Mouse (Mus musculus): Measurements from ENCODE around the gene Ppp1r14a. TPM values are rescaled to one million over a fixed set of nuclear protein-coding genes. Genes with fewer than 3 reads are reported as not detected.

The Ppp1r14a gene
- polyA plus RNA-seq, 1 experiment from 2014 or later, result 2.8 TPM

DNA sequence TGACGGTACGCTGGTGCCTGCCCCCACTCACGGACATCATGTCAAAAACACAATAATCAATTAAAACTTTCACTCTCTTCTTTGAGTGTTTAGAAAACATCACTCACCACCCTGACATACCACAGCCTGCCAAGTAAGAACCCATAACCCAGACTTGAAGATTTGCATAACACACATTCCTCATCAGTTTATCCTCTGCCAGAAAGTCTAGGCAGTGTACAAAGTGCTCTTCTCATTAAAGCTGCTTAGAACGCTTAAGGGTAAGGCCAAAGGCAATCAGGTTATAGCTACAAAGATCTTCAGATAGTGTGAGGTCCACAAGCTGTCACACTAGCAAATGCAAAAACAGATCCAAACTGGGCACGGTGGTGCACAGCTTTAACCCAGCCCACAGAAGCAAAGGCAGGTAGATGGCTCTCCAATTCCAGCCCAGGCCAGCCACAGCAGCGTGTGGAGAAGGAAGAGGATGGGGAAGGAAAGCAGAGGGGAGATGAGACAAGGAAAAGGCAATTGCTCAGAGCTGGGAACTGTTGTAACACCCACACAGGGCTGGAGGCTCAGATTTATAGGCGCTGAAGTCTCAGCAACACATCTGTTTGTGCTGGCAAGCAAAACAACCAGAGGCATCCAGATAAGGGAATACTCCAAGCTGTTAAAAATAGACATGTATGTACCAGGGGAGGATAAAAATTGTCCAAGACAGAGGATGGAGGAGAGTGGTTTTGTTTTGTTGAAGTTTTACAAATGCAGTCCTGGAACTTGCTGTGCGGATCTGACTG, 17.2 kb upstream of the Ppp1r14a start:
- H3K27me3 ChIP-seq (replicated peaks; ENCODE audit: control insufficient read depth, insufficient read depth, low read length), result no peaks in the 10 kb centered on the region
- WGBS, result 80% methylated on average over 8 of the region's 8 CpGs
- H3K27ac ChIP-seq (ENCODE audit: low read depth, low read length), result no peak overlapping the region
- no peak for ATAC-seq
- H3K4me2 ChIP-seq (ENCODE audit: low read length), result no peak overlapping the region
- H3K9ac ChIP-seq (ENCODE audit: low read depth, low read length), result no peak overlapping the region
- H3K4me3 ChIP-seq (ENCODE audit: low read length), result no peak overlapping the region
- H3K36me3 ChIP-seq (ENCODE audit: control insufficient read depth, insufficient read depth, low read length), result no peaks in the 10 kb centered on the region
- H3K9me3 ChIP-seq (ENCODE audit: control insufficient read depth, low read length), result no peaks in the 10 kb centered on the region
- no peaks in the 10 kb centered on the region for H3K4me1 ChIP-seq (ENCODE audit: control insufficient read depth, insufficient read depth, low read depth, low read length)

DNA sequence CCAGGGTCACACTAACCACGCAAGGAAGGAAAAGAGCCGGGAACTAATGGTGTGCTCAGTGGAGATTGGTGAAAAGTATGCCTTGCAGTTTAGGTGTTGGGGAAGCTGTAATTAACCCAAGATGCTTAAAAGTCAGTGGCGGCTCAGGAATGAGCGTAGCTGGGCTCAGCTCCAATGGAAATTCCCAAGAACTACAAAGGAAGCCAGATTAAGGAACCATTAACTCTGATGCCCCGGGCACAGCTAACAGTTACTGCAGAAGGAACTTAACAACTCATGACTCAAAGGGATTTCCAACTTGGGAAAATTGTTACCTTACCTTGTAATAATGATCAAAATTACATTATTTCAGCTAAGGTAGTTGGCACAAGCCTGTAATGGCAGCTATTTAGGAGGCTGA, 12.4 kb upstream of the Ppp1r14a start:
- WGBS, result 77% methylated on average over 5 of the region's 5 CpGs
- Histone ChIP-seq H3K27me3 (replicated peaks; ENCODE audit: control insufficient read depth, insufficient read depth, low read length) (no peaks in the 10 kb centered on the region), H3K36me3 (ENCODE audit: control insufficient read depth, insufficient read depth, low read length) (no peaks in the 10 kb centered on the region), H3K9me3 (ENCODE audit: control insufficient read depth, low read length) (no peaks in the 10 kb centered on the region), H3K4me3 (ENCODE audit: low read length) (no peak overlapping the region), H3K4me1 (ENCODE audit: control insufficient read depth, insufficient read depth, low read depth, low read length) (peaks cover 1% of the 10 kb centered on the region), H3K9ac (ENCODE audit: low read depth, low read length) (no peak overlapping the region), H3K4me2 (ENCODE audit: low read length) (no peak overlapping the region), H3K27ac (ENCODE audit: low read depth, low read length) (no peak overlapping the region)
- ATAC-seq, result no peak

DNA sequence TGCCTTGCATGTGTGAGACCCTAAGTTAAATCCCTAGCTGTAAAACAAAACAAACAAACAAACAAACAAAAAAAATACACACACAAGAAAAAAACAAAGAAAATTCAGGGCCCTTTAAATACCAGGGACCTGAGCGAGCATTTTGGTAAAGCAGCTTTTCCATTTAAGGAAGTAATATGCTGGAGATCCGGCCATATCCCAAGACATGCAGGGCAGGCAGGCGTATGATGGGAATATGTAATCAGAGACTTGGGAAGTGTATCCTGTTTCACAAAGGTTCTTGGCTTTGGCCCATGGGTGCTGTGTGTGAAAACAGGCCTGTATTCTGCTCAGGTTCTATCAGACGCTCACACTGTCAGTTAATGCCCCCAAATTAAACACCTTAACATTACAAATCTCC, 11.6 kb upstream of the Ppp1r14a start:
- Histone ChIP-seq H3K36me3 (ENCODE audit: control insufficient read depth, insufficient read depth, low read length) (no peaks in the 10 kb centered on the region), H3K27ac (ENCODE audit: low read depth, low read length) (no peak overlapping the region), H3K9me3 (ENCODE audit: control insufficient read depth, low read length) (no peaks in the 10 kb centered on the region), H3K9ac (ENCODE audit: low read depth, low read length) (no peak overlapping the region), H3K4me1 (ENCODE audit: control insufficient read depth, insufficient read depth, low read depth, low read length) (peaks cover 7% of the 10 kb centered on the region), H3K4me3 (ENCODE audit: low read length) (no peak overlapping the region), H3K27me3 (replicated peaks; ENCODE audit: control insufficient read depth, insufficient read depth, low read length) (peaks cover under 1% of the 10 kb centered on the region; the same call in 1 of the 2 replicates), H3K4me2 (ENCODE audit: low read length) (no peak overlapping the region)
- WGBS, result 85% methylated on average over 4 of the region's 4 CpGs
- no peak for ATAC-seq

DNA sequence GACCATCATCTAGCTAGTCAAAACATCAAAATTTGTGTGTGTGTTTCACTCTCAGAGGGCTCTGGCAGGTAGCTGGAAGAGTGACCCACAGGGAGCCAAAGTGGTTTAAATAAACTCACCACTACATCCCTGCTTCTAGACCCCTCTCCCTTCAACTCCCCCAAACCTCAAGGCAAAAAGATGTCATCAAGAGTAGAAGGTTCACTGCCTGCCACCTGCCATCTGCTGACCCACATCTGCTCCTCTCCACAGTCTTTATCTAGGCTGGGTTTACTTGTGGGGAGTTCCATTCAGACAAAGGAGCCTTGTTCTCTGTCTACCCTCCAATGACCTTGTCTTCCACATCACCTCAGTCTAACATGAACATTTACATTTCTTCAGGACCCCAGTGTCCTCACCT, 9.8 kb upstream of the Ppp1r14a start:
- H3K9ac ChIP-seq (ENCODE audit: low read depth, low read length), result no peak overlapping the region
- no peak overlapping the region for H3K4me2 ChIP-seq (ENCODE audit: low read length)
- H3K9me3 ChIP-seq (ENCODE audit: control insufficient read depth, low read length), result no peaks in the 10 kb centered on the region
- ATAC-seq, result no peak
- peaks cover 7% of the 10 kb centered on the region for H3K4me1 ChIP-seq (ENCODE audit: control insufficient read depth, insufficient read depth, low read depth, low read length)
- peaks cover 4% of the 10 kb centered on the region; the same call in 1 of the 2 replicates for H3K27me3 ChIP-seq (replicated peaks; ENCODE audit: control insufficient read depth, insufficient read depth, low read length)
- no peaks in the 10 kb centered on the region for H3K36me3 ChIP-seq (ENCODE audit: control insufficient read depth, insufficient read depth, low read length)
- H3K4me3 ChIP-seq (ENCODE audit: low read length), result no peak overlapping the region
- no peak overlapping the region for H3K27ac ChIP-seq (ENCODE audit: low read depth, low read length)

DNA sequence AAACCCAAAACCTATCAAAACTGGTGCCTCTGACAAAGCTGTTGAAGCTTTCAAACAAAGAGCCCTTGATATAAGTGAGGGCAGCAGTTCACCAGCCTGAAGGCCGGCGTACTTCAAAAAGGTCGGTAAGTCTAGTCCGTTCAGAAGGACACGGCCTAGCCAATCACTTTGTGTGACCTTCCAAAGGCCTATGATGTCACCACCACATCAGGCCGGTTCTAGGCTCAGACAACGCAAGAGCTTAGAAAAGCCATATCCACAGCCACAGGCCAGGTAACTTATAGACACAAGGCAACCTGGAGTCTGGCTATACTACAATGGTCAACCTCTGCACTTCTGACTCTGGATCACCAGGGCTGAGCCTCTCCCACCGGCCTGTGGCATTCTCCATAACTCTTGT, 9.2 kb upstream of the Ppp1r14a start:
- H3K27ac ChIP-seq (ENCODE audit: low read depth, low read length), result no peak overlapping the region
- ATAC-seq, result no peak
- H3K4me1 ChIP-seq (ENCODE audit: control insufficient read depth, insufficient read depth, low read depth, low read length), result peaks cover 7% of the 10 kb centered on the region
- no peaks in the 10 kb centered on the region for H3K9me3 ChIP-seq (ENCODE audit: control insufficient read depth, low read length)
- WGBS, result 90% methylated on average over 8 of the region's 8 CpGs
- H3K9ac ChIP-seq (ENCODE audit: low read depth, low read length), result no peak overlapping the region
- no peak overlapping the region for H3K4me3 ChIP-seq (ENCODE audit: low read length)
- H3K27me3 ChIP-seq (replicated peaks; ENCODE audit: control insufficient read depth, insufficient read depth, low read length), result peaks cover 4% of the 10 kb centered on the region; the same call in 1 of the 2 replicates
- no peak overlapping the region for H3K4me2 ChIP-seq (ENCODE audit: low read length)
- H3K36me3 ChIP-seq (ENCODE audit: control insufficient read depth, insufficient read depth, low read length), result no peaks in the 10 kb centered on the region

DNA sequence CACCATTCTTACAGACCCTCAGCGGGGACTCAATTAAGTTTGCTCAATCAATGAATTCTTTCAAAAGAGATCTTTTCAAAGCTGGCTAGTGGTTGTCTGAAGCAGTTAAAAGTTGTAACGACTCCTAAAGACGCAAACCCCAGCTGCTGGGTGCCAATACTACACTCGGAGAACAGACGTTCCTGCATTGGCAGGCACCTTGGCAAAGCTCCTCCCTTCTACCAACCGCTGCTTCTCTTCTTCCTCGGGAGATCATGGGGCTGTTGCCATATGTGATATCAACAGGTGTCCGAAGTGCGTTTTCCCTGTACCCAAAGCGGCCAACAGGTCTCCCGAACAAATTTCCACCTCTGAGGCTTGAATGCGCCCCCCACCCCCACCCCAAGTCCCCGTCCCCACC, 8.3 kb upstream of the Ppp1r14a start:
- WGBS, result 13% methylated on average over 13 of the region's 13 CpGs
- H3K27me3 ChIP-seq (replicated peaks; ENCODE audit: control insufficient read depth, insufficient read depth, low read length), result peaks cover 4% of the 10 kb centered on the region; the same call in 1 of the 2 replicates
- no peak overlapping the region for H3K27ac ChIP-seq (ENCODE audit: low read depth, low read length)
- H3K36me3 ChIP-seq (ENCODE audit: control insufficient read depth, insufficient read depth, low read length), result no peaks in the 10 kb centered on the region
- peak overlapping the region; percentile 78 for H3K9ac ChIP-seq (ENCODE audit: low read depth, low read length)
- peak overlapping the region; percentile 69 for H3K4me3 ChIP-seq (ENCODE audit: low read length)
- peak overlapping the region; percentile 96 for H3K4me2 ChIP-seq (ENCODE audit: low read length)
- H3K4me1 ChIP-seq (ENCODE audit: control insufficient read depth, insufficient read depth, low read depth, low read length), result peaks cover 7% of the 10 kb centered on the region
- no peaks in the 10 kb centered on the region for H3K9me3 ChIP-seq (ENCODE audit: control insufficient read depth, low read length)
- ATAC-seq, result no peak; the same call in 1 of the 2 replicates

DNA sequence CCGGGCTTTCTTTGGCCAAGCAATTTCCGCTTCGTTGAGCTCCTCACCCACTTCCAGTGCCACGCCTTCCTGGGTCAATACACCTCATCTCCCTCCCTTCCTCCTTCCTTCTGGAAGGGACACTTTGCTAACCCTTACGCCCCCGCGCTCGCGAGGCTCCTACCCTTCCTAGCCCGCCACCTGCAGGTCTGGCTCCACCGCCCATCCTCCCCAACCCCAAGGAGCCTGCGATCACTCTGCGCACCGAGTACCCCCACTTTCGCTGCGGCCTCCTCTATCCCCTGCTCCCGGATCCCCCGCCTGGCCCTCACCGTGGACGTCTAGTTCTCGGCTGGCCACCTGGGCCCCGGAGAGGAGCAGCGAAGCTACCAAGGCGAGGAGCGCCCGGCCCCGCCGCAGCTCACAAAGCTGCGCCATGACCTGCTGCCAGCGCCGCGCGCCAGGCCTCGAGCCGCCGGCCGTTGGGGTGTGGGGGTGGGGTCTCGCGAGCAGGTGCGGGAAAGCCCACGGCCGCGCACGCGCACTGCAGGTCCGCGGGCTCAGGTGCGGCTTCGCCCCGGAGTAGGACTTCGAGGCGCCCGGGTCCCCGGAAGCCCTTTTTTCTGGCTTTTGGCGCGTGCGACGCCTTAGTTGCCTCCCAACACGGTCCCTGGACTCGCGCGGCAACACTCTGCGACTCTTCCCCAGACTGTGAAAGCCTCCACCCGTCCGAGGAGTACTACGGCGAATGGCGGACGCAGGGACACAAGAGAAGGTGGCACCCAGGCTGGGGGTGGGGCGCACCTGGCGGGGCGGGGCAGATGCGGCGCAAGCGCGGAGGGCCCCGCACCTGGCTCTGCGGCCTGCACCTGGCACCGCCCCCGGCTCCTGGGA, 7.7 kb upstream of the Ppp1r14a start, which contains the start of gene Spint2:
Spint2 (minus strand) TSS at position 712 of the 873 bp plus-strand sequence.
- H3K9ac ChIP-seq (ENCODE audit: low read depth, low read length), result peak within 1 kb of the TSS; percentile 78
- no peaks in the 10 kb centered on the region for H3K36me3 ChIP-seq (ENCODE audit: control insufficient read depth, insufficient read depth, low read length)
- no peaks in the 10 kb centered on the region for H3K9me3 ChIP-seq (ENCODE audit: control insufficient read depth, low read length)
- H3K27me3 ChIP-seq (replicated peaks; ENCODE audit: control insufficient read depth, insufficient read depth, low read length), result peaks cover 4% of the 10 kb centered on the region; the same call in 1 of the 2 replicates
- H3K4me1 ChIP-seq (ENCODE audit: control insufficient read depth, insufficient read depth, low read depth, low read length), result peaks cover 7% of the 10 kb centered on the region
- H3K4me2 ChIP-seq (ENCODE audit: low read length), result peak within 1 kb of the TSS; percentile 96
- ATAC-seq, result peak; percentile 89
- WGBS, result under 1% methylated on average over 71 of the region's 80 CpGs
- H3K4me3 ChIP-seq (ENCODE audit: low read length), result peak within 1 kb of the TSS; percentile 69
- peak within 1 kb of the TSS; percentile 48; the same call in 1 of the 2 replicates for H3K27ac ChIP-seq (ENCODE audit: low read depth, low read length)

DNA sequence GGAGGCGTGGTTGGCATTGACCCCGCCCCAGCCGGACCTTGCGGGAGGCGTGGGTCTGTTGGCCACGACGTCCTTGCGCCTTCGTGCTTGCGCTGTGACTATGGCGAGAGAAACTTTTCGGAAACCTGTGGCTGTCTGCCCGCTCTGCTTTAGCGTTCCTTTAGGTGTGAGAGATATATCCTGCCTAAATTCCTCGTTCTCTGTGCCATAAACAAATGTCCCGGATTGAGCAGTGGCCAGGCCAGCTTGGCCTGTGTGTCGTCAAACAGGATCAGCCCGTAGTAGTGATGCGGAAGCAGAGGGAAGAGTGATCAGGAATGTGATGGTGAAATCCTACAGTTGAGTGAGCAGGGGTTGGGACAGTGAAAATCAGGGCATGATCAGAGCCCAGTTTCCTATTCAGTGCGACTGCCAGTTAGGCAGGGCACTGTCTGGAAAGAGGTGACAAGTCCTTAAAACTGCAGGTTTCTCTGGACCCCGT, 7.0 kb upstream of the Ppp1r14a start:
- 11% methylated on average over 21 of the region's 21 CpGs for WGBS
- Histone ChIP-seq H3K4me1 (ENCODE audit: control insufficient read depth, insufficient read depth, low read depth, low read length) (peaks cover 7% of the 10 kb centered on the region), H3K9me3 (ENCODE audit: control insufficient read depth, low read length) (no peaks in the 10 kb centered on the region), H3K9ac (ENCODE audit: low read depth, low read length) (peak overlapping the region; percentile 78), H3K4me2 (ENCODE audit: low read length) (peak overlapping the region; percentile 96), H3K27ac (ENCODE audit: low read depth, low read length) (no peak overlapping the region), H3K27me3 (replicated peaks; ENCODE audit: control insufficient read depth, insufficient read depth, low read length) (peaks cover 4% of the 10 kb centered on the region; the same call in 1 of the 2 replicates), H3K36me3 (ENCODE audit: control insufficient read depth, insufficient read depth, low read length) (no peaks in the 10 kb centered on the region), H3K4me3 (ENCODE audit: low read length) (peak overlapping the region; percentile 69)
- ATAC-seq, result peak; percentile 3; the same call in 1 of the 2 replicates

DNA sequence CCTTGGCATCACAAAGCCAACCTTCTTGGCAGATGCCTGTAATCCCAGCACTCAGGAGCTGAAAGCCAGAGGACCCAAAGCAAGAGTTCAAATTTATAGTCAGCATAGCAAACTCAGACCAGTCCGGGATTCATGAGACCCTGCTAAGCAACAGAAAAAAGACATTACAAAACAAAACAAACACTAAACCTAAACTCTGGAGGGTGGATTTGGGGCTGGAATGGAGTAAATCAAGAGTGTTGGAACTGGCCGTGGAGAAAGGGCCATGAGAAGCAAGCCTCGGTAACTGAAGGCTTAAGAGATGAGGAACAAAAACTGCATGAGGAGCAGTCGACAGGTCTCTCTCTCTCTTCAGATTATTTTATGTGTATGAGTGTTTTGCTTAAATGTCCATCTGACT, 5.2 kb upstream of the Ppp1r14a start:
- WGBS, result 84% methylated on average over 4 of the region's 4 CpGs
- peaks cover 4% of the 10 kb centered on the region; the same call in 1 of the 2 replicates for H3K27me3 ChIP-seq (replicated peaks; ENCODE audit: control insufficient read depth, insufficient read depth, low read length)
- no peak for ATAC-seq

More for the DNA sequence above, 5.2 kb upstream of the Ppp1r14a start:
- Histone ChIP-seq H3K4me1 (ENCODE audit: control insufficient read depth, insufficient read depth, low read depth, low read length) (peaks cover 7% of the 10 kb centered on the region), H3K9ac (ENCODE audit: low read depth, low read length) (no peak overlapping the region), H3K36me3 (ENCODE audit: control insufficient read depth, insufficient read depth, low read length) (no peaks in the 10 kb centered on the region), H3K27ac (ENCODE audit: low read depth, low read length) (no peak overlapping the region), H3K9me3 (ENCODE audit: control insufficient read depth, low read length) (no peaks in the 10 kb centered on the region), H3K4me2 (ENCODE audit: low read length) (no peak overlapping the region), H3K4me3 (ENCODE audit: low read length) (no peak overlapping the region)

Data from hindbrain, embryonic 16.5 days (tissue).